In genomic region chr19:23140689-23141317, GRCm38 (mm10) we compare ENCODE assay signal across 8 mouse cellular contexts. TPM values are rescaled to one million over a fixed set of nuclear protein-coding genes. Genes with fewer than 3 reads are reported as not detected.
DNase-seq lines count a peak whose midpoint lies in the region; ATAC-seq and TF ChIP-seq lines count a peak whose summit lies in the region.

TSS of gene Klf9 (plus strand) at chr19:23141226.

- H3K9ac ChIP-seq in lung, embryonic 15.5 days: peak within 1 kb of the TSS; percentile 58

- under 1% methylated on average over 52 of the region's 52 CpGs for WGBS in lung, embryonic 15.5 days
- under 1% methylated on average over 52 of the region's 52 CpGs for WGBS in olfactory bulb, adult 2 months
- WGBS in thymus, adult 2 months: under 1% methylated on average over 52 of the region's 52 CpGs

- peaks cover 36% of the 10 kb centered on the region for H3K4me1 ChIP-seq in lung, embryonic 15.5 days
- peaks cover 12% of the 10 kb centered on the region for H3K4me1 ChIP-seq in olfactory bulb, adult 2 months (ENCODE audit: control insufficient read depth, insufficient read depth, low read length)
- H3K4me1 ChIP-seq in thymus, adult 2 months (replicated peaks; ENCODE audit: control insufficient read depth, insufficient read depth, low read length): peaks cover 14% of the 10 kb centered on the region

- peaks cover 26% of the 10 kb centered on the region for H3K27me3 ChIP-seq in lung, embryonic 15.5 days
- H3K27me3 ChIP-seq in thymus, adult 2 months (ENCODE audit: control insufficient read depth, insufficient read depth, low read length): peaks cover 8% of the 10 kb centered on the region; the same call in 1 of the 2 replicates

- no peak for TF ChIP-seq CTCF in olfactory bulb, adult 2 months (IDR thresholded peaks at IDR 0.05; ENCODE audit: insufficient read depth, low read depth, low read length)
- TF ChIP-seq CTCF in thymus, adult 2 months (IDR thresholded peaks at IDR 0.05; ENCODE audit: borderline replicate concordance, control insufficient read depth, extremely low read depth, insufficient read depth, low read length, poor library complexity): no peak

- ATAC-seq in frontal cortex, adult (ENCODE audit: low TSS enrichment): peak; percentile 60
- ATAC-seq in hematopoietic stem cell, adult 5-6 weeks (replicated peaks in 1 of 2; ENCODE audit: insufficient read depth in 1 of 2, low FRiP score in 2 of 2, low TSS enrichment in 1 of 2, low read depth in 1 of 2, poor library complexity in 2 of 2, severe bottlenecking in 2 of 2): peak; percentile 85 to 90
- peak; percentile 92 for ATAC-seq in lung, embryonic 15.5 days (ENCODE audit: borderline replicate concordance, extremely low read depth, low FRiP score, low TSS enrichment)

- peak within 1 kb of the TSS; percentile 94 for H3K4me2 ChIP-seq in lung, embryonic 15.5 days

- no peaks in the 10 kb centered on the region for H3K36me3 ChIP-seq in lung, embryonic 15.5 days
- H3K36me3 ChIP-seq in thymus, adult 2 months (ENCODE audit: control insufficient read depth, insufficient read depth, low read length): no peaks in the 10 kb centered on the region

- peak within 1 kb of the TSS; percentile 57 for H3K4me3 ChIP-seq in lung, embryonic 15.5 days
- H3K4me3 ChIP-seq in olfactory bulb, adult 2 months (ENCODE audit: insufficient read depth, low read depth, low read length): peak within 1 kb of the TSS; percentile 81
- peak within 1 kb of the TSS; percentile 89 for H3K4me3 ChIP-seq in thymus, adult 2 months (ENCODE audit: control insufficient read depth, insufficient read depth, low read length)

- peak within 1 kb of the TSS; percentile 93 for H3K27ac ChIP-seq in lung, embryonic 15.5 days
- peak within 1 kb of the TSS; percentile 100 for H3K27ac ChIP-seq in olfactory bulb, adult 2 months (ENCODE audit: insufficient read depth, low read depth, low read length)
- peak within 1 kb of the TSS; percentile 5; the same call in 1 of the 2 replicates for H3K27ac ChIP-seq in thymus, adult 2 months (ENCODE audit: control insufficient read depth, insufficient read depth, low read length)

- DNase-seq in Muller cell, postnatal 12 days (ENCODE audit: inconsistent ontology term): peak; percentile 99
- peak; percentile 96 for DNase-seq in cerebellum, adult 9-11 months
- peak; percentile 89 for DNase-seq in layer of hippocampus, adult 9-10 months (ENCODE audit: low spot score)
- DNase-seq in thymus, adult 2 months: peak; percentile 71

- peak; percentile 79 for TF ChIP-seq POLR2A in olfactory bulb, adult 2 months (IDR thresholded peaks at IDR 0.05; ENCODE audit: insufficient read depth, low read depth, low read length)
- TF ChIP-seq POLR2A in thymus, adult 2 months (IDR thresholded peaks at IDR 0.05; ENCODE audit: control insufficient read depth, extremely low read depth, insufficient read depth, low read length, poor library complexity): peak; percentile 16; the same call in 1 of the 2 replicates

- no peaks in the 10 kb centered on the region for H3K9me3 ChIP-seq in lung, embryonic 15.5 days

RNA-seq across cellular contexts. Expression of gene Klf9, which starts in this region (rescaled TPM):
- 16.0 and 19.9 TPM in 2 replicates for total RNA-seq in hematopoietic stem cell, adult 5-6 weeks (2017)
- polyA plus RNA-seq in lung, embryonic 15.5 days (2015; fragmentation: Nextera tagmentation; extraction: Ambion mirVana): 5.6 and 6.1 TPM in 2 replicates
- polyA plus RNA-seq in olfactory bulb, adult 2 months (2012; ENCODE audit: insufficient read depth, insufficient read length, low replicate concordance, missing spikeins): 102 and 132 TPM in 2 replicates
- polyA plus RNA-seq in thymus, adult 2 months (2012; rRNA removed): 6.9 and 7.4 TPM in 2 replicates

Comparison
In these comparisons a context has a peak if more than half of its experiments do, and no peak if none do; other contexts are left out.
1. Peak in every context shown above with its lines: DNase-seq, ATAC-seq, H3K4me3 ChIP-seq and H3K27ac ChIP-seq.
2. RNA of gene Klf9 (polyA plus RNA-seq): 102 to 132 TPM in olfactory bulb, adult 2 months; 6.9 to 7.4 TPM in thymus, adult 2 months and 5.6 to 6.1 TPM in lung, embryonic 15.5 days; every median in the first group is over 10 times any median in the second.
3. H3K27ac ChIP-seq: peak in every context shown above with its lines; median percentile 100 in olfactory bulb, adult 2 months; 93 in lung, embryonic 15.5 days; 5 in thymus, adult 2 months.